Comparison of ENCODE assay signal across 7 mouse cellular contexts in the genomic region with DNA sequence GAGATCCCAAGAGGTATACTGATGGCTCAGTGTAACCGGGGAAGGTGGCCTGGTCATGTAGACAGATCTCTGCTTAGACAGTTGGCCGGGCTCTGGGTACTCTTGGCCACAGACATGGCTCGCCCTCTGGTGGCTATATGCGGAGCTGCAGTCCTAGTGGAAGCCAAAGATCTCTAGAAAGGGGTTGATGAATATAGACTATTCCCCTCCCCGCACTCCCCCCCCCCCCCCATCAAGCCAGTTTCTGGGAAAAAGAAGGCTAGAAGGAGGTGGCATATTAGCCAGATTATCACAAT. TPM values are rescaled to one million over a fixed set of nuclear protein-coding genes. Genes with fewer than 3 reads are reported as not detected.
A peak's percentile ranks its signal among the peaks of the same experiment; 100 is the strongest.
DNase-seq lines count a peak whose midpoint lies in the region; ATAC-seq and TF ChIP-seq lines count a peak whose summit lies in the region.

No protein-coding gene starts in this region.

- TF ChIP-seq POLR2A in small intestine, adult 2 months (IDR thresholded peaks at IDR 0.05; ENCODE audit: low read depth, low read length), result no peak

- no peak overlapping the region for H3K4me3 ChIP-seq in heart, embryonic 16.5 days (ENCODE audit: low read length)
- no peak overlapping the region for H3K4me3 ChIP-seq in layer of hippocampus, adult 2 months
- no peak overlapping the region for H3K4me3 ChIP-seq in small intestine, adult 2 months (ENCODE audit: low read depth, low read length)

- H3K27me3 ChIP-seq in heart, embryonic 16.5 days (ENCODE audit: control insufficient read depth, insufficient read depth, low read length), result peaks cover 40% of the 10 kb centered on the region
- H3K27me3 ChIP-seq in small intestine, adult 2 months (ENCODE audit: control insufficient read depth, insufficient read depth, low read length), result peaks cover 39% of the 10 kb centered on the region

- DNase-seq in ES-CJ7 (ENCODE audit: low read depth, low spot score), result peak; percentile 66
- DNase-seq in adrenal gland, adult 2 months, result peak; percentile 80
- peak; percentile 90 for DNase-seq in embryo, embryonic 11 days
- peak; percentile 76 to 83 for DNase-seq in layer of hippocampus, adult 2 months (ENCODE audit: low spot score in 2 of 2)
- DNase-seq in lung, postnatal 4 days, result peak; percentile 77 to 84

- H3K4me1 ChIP-seq in heart, embryonic 16.5 days (ENCODE audit: control insufficient read depth, insufficient read depth, low read length), result peaks cover 20% of the 10 kb centered on the region
- H3K4me1 ChIP-seq in small intestine, adult 2 months (ENCODE audit: control insufficient read depth, insufficient read depth, insufficient read length, low read length), result peaks cover 7% of the 10 kb centered on the region; the same call in 1 of the 2 replicates

- H3K36me3 ChIP-seq in heart, embryonic 16.5 days (ENCODE audit: control insufficient read depth, insufficient read depth), result no peaks in the 10 kb centered on the region
- H3K36me3 ChIP-seq in small intestine, adult 2 months (ENCODE audit: control insufficient read depth, insufficient read depth, low read length), result no peaks in the 10 kb centered on the region

- H3K9ac ChIP-seq in heart, embryonic 16.5 days (ENCODE audit: low read length), result no peak overlapping the region

- H3K4me2 ChIP-seq in heart, embryonic 16.5 days (ENCODE audit: low read depth, low read length), result peak overlapping the region; percentile 21; the same call in 1 of the 2 replicates

- WGBS in heart, embryonic 16.5 days, result 0% methylated on average over 5 of the region's 5 CpGs
- 0% methylated on average over 5 of the region's 5 CpGs for WGBS in small intestine, adult 2 months

- H3K9me3 ChIP-seq in heart, embryonic 16.5 days (replicated peaks; ENCODE audit: control insufficient read depth, low read length), result no peaks in the 10 kb centered on the region

- H3K27ac ChIP-seq in heart, embryonic 16.5 days (ENCODE audit: low read length), result no peak overlapping the region
- H3K27ac ChIP-seq in layer of hippocampus, adult 2 months, result peak overlapping the region; percentile 86; the same call in 1 of the 2 replicates
- no peak overlapping the region for H3K27ac ChIP-seq in small intestine, adult 2 months (ENCODE audit: insufficient read depth, low read depth, low read length)

- TF ChIP-seq CTCF in layer of hippocampus, adult 2 months (conservative IDR thresholded peaks at IDR 0.05), result peak; percentile 83
- peak; percentile 86; the same call in 1 of the 2 replicates for TF ChIP-seq CTCF in small intestine, adult 2 months (IDR thresholded peaks at IDR 0.05; ENCODE audit: extremely low read depth, insufficient read length, insufficient replicate concordance, low read depth, low read length)

- no peak for ATAC-seq in heart, embryonic 16.5 days (replicated peaks; ENCODE audit: extremely low read depth, insufficient read depth, low FRiP score)

RNA-seq across cellular contexts. Expression of a gene that starts 3.5 kb away (rescaled TPM):
- total RNA-seq in adrenal gland, adult 2 months (2021), result 1 to 10 TPM; 1.1 to 1.5 TPM
- 11.5 and 17.5 TPM in 2 replicates for polyA plus RNA-seq in adrenal gland, adult 2 months (2012; rRNA removed)
- polyA plus RNA-seq in heart, embryonic 16.5 days (2015; fragmentation: Nextera tagmentation; extraction: Ambion mirVana), result 1.5 and 1.7 TPM in 2 replicates
- total RNA-seq in layer of hippocampus, adult 2 months (2021), result 10 to 100 TPM; 85.9 to 88.8 TPM
- 4.8 and 11.8 TPM in 2 replicates for polyA plus RNA-seq in small intestine, adult 2 months (2012; rRNA removed)

RNA-seq across cellular contexts. Expression of a gene that starts 46.4 kb away (rescaled TPM):
- total RNA-seq in adrenal gland, adult 2 months (2021), result 10 to 100 TPM; 62.5 to 80.9 TPM
- 57.5 and 59.7 TPM in 2 replicates for polyA plus RNA-seq in adrenal gland, adult 2 months (2012; rRNA removed)
- polyA plus RNA-seq in heart, embryonic 16.5 days (2015; fragmentation: Nextera tagmentation; extraction: Ambion mirVana), result 42.5 and 43.6 TPM in 2 replicates
- under 1 TPM; 0.61 to 0.84 TPM for total RNA-seq in layer of hippocampus, adult 2 months (2021)
- polyA plus RNA-seq in small intestine, adult 2 months (2012; rRNA removed), result 14.4 and 31.1 TPM in 2 replicates

RNA-seq across cellular contexts. Expression of a gene that starts 51.3 kb away (rescaled TPM):
- 10 to 100 TPM in 1 of 2 experiments, 1 to 10 TPM in 1; 4.4 to 12.7 TPM for total RNA-seq in adrenal gland, adult 2 months (2021)
- 10.1 and 14.3 TPM in 2 replicates for polyA plus RNA-seq in adrenal gland, adult 2 months (2012; rRNA removed)
- 8.0 and 8.7 TPM in 2 replicates for polyA plus RNA-seq in heart, embryonic 16.5 days (2015; fragmentation: Nextera tagmentation; extraction: Ambion mirVana)
- under 1 TPM; 0.27 to 0.79 TPM for total RNA-seq in layer of hippocampus, adult 2 months (2021)
- 1.8 and 4.4 TPM in 2 replicates for polyA plus RNA-seq in small intestine, adult 2 months (2012; rRNA removed)
